In the genomic region with DNA sequence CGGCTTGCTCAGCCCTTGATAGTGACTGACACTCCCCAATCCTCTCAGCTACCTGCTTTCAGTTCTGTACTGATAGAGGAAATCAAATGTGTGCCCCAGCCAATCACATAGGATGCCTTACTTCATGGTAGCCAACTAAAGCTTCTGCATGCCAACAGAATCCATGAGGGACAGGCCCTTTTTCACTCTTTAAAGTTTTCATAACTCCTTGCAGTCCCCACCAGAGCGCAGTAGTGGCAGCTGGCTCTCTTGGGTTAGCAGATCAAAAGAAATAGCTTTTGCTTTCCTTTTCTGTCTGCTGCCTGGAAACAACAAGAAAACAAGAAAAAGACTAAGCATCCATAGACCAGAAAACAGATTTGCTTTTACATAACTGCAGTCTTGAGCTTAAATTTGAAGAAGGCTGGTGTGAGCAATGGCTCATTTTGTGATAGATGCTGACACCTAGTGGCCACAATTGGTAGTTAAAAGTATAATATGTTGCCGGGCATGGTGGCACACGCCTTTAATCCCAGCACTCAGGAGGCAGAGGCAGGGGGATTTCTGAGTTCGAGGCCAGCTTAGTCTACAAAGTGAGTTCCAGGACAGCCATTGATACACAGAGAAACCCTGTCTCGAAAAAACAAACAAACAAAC, we compare ENCODE assay signal across 8 mouse cellular contexts. TPM values are rescaled to one million over a fixed set of nuclear protein-coding genes. Genes with fewer than 3 reads are reported as not detected.
DNase-seq lines count a peak whose midpoint lies in the region; ATAC-seq and TF ChIP-seq lines count a peak whose summit lies in the region.

No protein-coding gene starts in this region.

- 42% methylated on average over 6 of the region's 6 CpGs for WGBS in forebrain, postnatal 0 days

- no peaks in the 10 kb centered on the region for H3K36me3 ChIP-seq in forebrain, postnatal 0 days (ENCODE audit: insufficient read depth)

- TF ChIP-seq CTCF in forebrain, postnatal 0 days (IDR thresholded peaks at IDR 0.05; ENCODE audit: low read depth), result peak; percentile 86

- H3K4me2 ChIP-seq in forebrain, postnatal 0 days (ENCODE audit: low read depth), result no peak overlapping the region

- no peak overlapping the region for H3K4me3 ChIP-seq in forebrain, postnatal 0 days (ENCODE audit: low read depth, low read length)

- no peaks in the 10 kb centered on the region for H3K27me3 ChIP-seq in forebrain, postnatal 0 days (ENCODE audit: insufficient read depth, low read length)

- no peaks in the 10 kb centered on the region for H3K9me3 ChIP-seq in forebrain, postnatal 0 days (ENCODE audit: low read length)

- no peaks in the 10 kb centered on the region for H3K4me1 ChIP-seq in forebrain, postnatal 0 days (ENCODE audit: insufficient read depth)

- no peak overlapping the region for H3K9ac ChIP-seq in forebrain, postnatal 0 days

- DNase-seq in adrenal gland, postnatal 14 days, result peak; percentile 38
- no peak for DNase-seq in adrenal gland, adult 8-10 months
- peak; percentile 88 for DNase-seq in 3T3-L1 (ENCODE audit: low read depth, low spot score)
- peak; percentile 6 for DNase-seq in c-Kit-negative CD71-positive TER-119-positive erythroid progenitor cells, embryonic 14.5 days (ENCODE audit: low read depth, low spot score)
- peak; percentile 88 for DNase-seq in forebrain, postnatal 0 days
- peak; percentile 20 to 37 for DNase-seq in kidney, postnatal 4 days
- peak; percentile 72 for DNase-seq in mesoderm, embryonic 11.5 days (ENCODE audit: low read depth, low spot score)

- peak; percentile 74 for ATAC-seq in forebrain, postnatal 0 days
- no peak for ATAC-seq in erythroblast, adult 5-6 weeks (replicated peaks; ENCODE audit: low FRiP score, poor library complexity, severe bottlenecking)

- H3K27ac ChIP-seq in forebrain, postnatal 0 days (ENCODE audit: low read depth, low read length), result no peak overlapping the region

RNA-seq across cellular contexts. Expression of gene Slc35g1, which starts 43.2 kb away (rescaled TPM):
- total RNA-seq in adrenal gland, postnatal 14 days (2021), result 16.9 and 18.4 TPM in 2 replicates
- total RNA-seq in adrenal gland, adult 8-10 months (2022), result 10 to 100 TPM; 19.6 to 37.8 (median 29.9) TPM
- total RNA-seq in forebrain, postnatal 0 days (2014; rRNA removed), result 2.8 and 3.2 TPM in 2 replicates
- 0.86 and 1.3 TPM in 2 replicates for polyA plus RNA-seq in forebrain, postnatal 0 days (2015; fragmentation: Nextera tagmentation; extraction: Ambion mirVana)
- total RNA-seq in erythroblast, adult 5-6 weeks (2015; ENCODE audit: low replicate concordance), result 3.3 and 4.8 TPM in 2 replicates
- total RNA-seq in erythroblast, adult 5-6 weeks (2017; ENCODE audit: low replicate concordance), result 2.3 and 2.8 TPM in 2 replicates
